Mouse (Mus musculus): ENCODE measurements around the gene Cysrt1.

Cysrt1 gene

DNA sequence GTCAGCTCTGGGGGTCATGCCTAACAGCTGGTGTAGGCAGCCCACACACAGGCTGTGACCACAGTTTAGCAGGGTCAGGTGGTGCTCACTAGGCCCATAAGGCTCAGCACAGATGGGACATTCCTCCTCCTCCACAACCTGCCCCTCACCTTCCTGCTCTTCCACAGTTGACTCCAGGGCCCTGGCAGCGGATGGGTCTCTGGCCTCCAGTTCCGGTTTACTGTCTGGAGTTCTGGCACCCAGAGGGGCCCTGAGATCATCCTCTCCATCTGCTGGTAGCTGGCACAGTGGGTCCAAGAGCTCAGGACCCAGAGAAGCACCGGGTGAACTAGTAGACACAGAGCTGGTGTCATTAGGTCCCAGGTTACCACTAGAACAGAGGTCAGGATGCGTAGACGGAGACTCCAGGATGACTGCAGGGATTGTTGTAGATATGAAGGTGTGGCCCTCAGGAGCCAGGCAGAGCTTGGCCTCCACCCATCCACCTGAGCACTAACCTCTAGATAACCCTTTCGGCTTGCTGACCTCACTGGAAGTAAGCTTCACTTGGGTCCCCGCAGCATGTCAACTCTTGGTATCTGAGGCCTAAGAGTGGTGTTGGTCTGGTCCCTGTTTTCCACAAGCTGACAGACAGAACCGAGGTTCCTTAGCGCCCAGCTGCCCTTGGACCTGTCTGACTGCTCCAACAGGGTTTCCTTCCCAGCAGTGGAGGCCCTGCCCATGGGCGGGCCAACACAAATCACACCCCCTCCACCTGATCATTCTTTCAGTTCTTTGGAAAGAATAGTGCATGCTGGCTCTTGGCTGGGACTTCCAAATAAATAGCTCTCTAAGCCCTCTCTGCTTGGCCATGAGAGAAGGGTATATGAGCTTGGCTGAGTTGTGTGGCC lies 4.2 kb upstream of the Cysrt1 start, which contains the start of gene AL732309.1:
TSS of gene AL732309.1 (minus strand) at position 681 of the 890 bp plus-strand sequence.
- Histone ChIP-seq H3K36me3 (ENCODE audit: insufficient read depth, low read length) (peaks cover 77% of the 10 kb centered on the region), H3K9me3 (ENCODE audit: low read length) (no peaks in the 10 kb centered on the region), H3K27me3 (ENCODE audit: insufficient read depth, low read length) (peaks cover 12% of the 10 kb centered on the region), H3K4me1 (replicated peaks; ENCODE audit: low read depth, low read length) (peaks cover 78% of the 10 kb centered on the region), H3K4me3 (replicated peaks; ENCODE audit: low read length) (no peak within 1 kb of the TSS; the same call in 1 of the 2 replicates)
- TF ChIP-seq NANOG (IDR thresholded peaks at IDR 0.05; ENCODE audit: borderline replicate concordance, low read length) (no peak), POU5F1 (IDR thresholded peaks at IDR 0.05; ENCODE audit: borderline replicate concordance, low read length) (no peak), CTCF (conservative IDR thresholded peaks at IDR 0.05; ENCODE audit: low read length) (no peak)

DNA sequence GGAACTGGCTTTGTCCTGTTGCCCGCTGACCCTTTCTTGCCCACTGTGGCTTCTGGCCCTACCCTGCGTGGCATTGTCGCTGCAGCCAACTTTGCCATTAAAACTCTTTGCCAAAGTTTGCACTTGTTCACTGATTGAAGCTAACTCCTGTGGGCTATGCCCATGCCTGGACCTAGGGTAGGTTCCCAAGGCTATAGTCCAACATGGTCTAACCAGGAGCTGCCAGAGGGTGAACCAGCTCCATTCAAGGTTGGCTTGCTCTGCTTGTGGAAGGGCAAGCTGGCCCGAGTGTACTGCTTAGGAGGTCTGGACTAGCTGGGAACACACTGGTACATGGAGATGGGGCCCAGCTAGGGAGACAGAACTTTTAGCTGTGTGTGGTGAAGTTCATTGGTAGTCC lies 1.9 kb upstream of the Cysrt1 start:
- H3K36me3 ChIP-seq (ENCODE audit: insufficient read depth, low read length): peaks cover 54% of the 10 kb centered on the region

DNA sequence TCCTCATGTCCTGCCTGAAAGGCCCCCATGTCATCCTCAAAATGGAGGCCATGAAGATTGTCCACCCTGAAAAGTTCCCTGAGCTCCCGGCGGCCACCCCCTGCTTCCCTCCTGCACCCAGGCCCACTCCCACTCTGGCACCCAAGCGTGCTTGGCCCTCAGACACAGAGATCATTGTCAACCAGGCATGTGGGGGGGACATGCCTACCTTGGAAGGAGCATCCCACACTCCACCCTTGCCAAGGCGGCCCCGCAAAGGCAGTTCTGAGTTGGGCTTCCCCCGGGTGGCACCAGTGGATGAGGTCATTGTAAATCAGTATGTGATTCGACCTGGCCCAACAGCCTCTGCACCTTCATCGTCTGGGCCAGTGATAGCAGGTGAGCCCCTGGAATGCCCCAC lies 1.1 kb upstream of the Cysrt1 start:
- peaks cover 15% of the 10 kb centered on the region for H3K27me3 ChIP-seq (ENCODE audit: insufficient read depth, low read length)
- H3K4me3 ChIP-seq (replicated peaks; ENCODE audit: low read length): peak overlapping the region; percentile 78; the same call in 1 of the 2 replicates
- no peaks in the 10 kb centered on the region for H3K9me3 ChIP-seq (ENCODE audit: low read length)
- H3K4me1 ChIP-seq (replicated peaks; ENCODE audit: low read depth, low read length): peaks cover 85% of the 10 kb centered on the region
- TF ChIP-seq POU5F1 (IDR thresholded peaks at IDR 0.05; ENCODE audit: borderline replicate concordance, low read length) (no peak), CTCF (conservative IDR thresholded peaks at IDR 0.05; ENCODE audit: low read length) (no peak), NANOG (IDR thresholded peaks at IDR 0.05; ENCODE audit: borderline replicate concordance, low read length) (no peak)
- peaks cover 46% of the 10 kb centered on the region for H3K36me3 ChIP-seq (ENCODE audit: insufficient read depth, low read length)

More for the DNA sequence above, 1.9 kb upstream of the Cysrt1 start:
- H3K4me1 ChIP-seq (replicated peaks; ENCODE audit: low read depth, low read length): peaks cover 86% of the 10 kb centered on the region
- TF ChIP-seq CTCF (conservative IDR thresholded peaks at IDR 0.05; ENCODE audit: low read length) (no peak), NANOG (IDR thresholded peaks at IDR 0.05; ENCODE audit: borderline replicate concordance, low read length) (no peak), POU5F1 (IDR thresholded peaks at IDR 0.05; ENCODE audit: borderline replicate concordance, low read length) (no peak)
- no peaks in the 10 kb centered on the region for H3K9me3 ChIP-seq (ENCODE audit: low read length)
- H3K4me3 ChIP-seq (replicated peaks; ENCODE audit: low read length): no peak overlapping the region
- peaks cover 15% of the 10 kb centered on the region for H3K27me3 ChIP-seq (ENCODE audit: insufficient read depth, low read length)

DNA sequence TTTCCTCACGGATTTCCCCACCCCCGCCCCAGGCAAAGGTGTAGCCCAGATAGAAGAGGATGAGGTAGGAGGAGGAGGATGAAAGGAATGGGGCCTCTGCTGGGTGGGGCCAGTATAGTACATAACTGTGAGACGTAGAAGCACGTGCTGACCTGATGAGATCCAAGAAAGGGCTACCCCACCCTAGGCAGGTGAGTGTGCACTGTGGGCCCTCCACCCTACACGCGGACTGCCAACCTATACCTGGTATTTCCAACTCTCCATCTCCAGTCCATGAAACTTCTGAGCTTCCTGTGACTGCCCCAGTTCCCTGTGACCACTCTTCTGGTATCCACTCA lies 845 bp downstream of the Cysrt1 start:
- Histone ChIP-seq H3K36me3 (ENCODE audit: insufficient read depth, low read length) (peaks cover 27% of the 10 kb centered on the region), H3K27me3 (ENCODE audit: insufficient read depth, low read length) (peaks cover 15% of the 10 kb centered on the region), H3K4me3 (replicated peaks; ENCODE audit: low read length) (peak overlapping the region; percentile 78), H3K9me3 (ENCODE audit: low read length) (no peaks in the 10 kb centered on the region), H3K4me1 (replicated peaks; ENCODE audit: low read depth, low read length) (peaks cover 85% of the 10 kb centered on the region)
- TF ChIP-seq NANOG (IDR thresholded peaks at IDR 0.05; ENCODE audit: borderline replicate concordance, low read length) (no peak), CTCF (conservative IDR thresholded peaks at IDR 0.05; ENCODE audit: low read length) (no peak), POU5F1 (IDR thresholded peaks at IDR 0.05; ENCODE audit: borderline replicate concordance, low read length) (no peak)

DNA sequence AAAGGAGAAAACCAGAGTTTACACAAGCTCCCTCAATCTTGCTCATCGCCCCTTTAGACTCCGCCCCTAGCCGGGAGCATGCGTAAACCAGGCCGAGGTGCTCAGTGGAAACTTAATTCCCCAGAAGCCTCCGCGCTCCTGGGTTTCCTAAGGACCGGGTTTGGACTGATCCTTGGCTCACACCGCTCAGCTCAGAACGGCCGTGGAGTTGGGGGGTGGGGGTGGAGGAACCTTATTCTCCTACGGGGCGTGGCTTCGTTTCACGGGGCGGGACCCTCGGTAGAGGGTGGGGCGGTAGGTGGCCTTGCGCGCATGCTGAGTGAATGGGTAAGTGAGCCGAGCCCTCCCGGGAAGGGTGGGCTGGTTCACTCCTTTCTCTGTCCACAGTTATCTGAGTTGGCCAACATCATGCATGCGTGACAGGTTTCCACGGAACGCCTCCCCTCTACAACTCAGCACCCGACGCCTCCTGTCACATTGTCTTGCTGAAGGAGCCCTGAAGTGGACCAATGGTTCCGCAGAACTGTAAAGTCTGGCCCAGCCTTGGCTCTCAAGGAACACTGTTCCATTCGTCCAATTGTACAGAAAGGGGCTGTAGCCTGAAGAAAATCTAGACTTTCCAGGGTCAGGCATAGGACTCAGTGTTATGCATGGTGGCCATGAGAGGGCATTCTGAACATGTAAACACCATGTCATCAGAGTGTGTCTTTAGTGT lies 1.4 kb downstream of the Cysrt1 start:
- H3K36me3 ChIP-seq (ENCODE audit: insufficient read depth, low read length): peaks cover 21% of the 10 kb centered on the region
- no peak for TF ChIP-seq POU5F1 (IDR thresholded peaks at IDR 0.05; ENCODE audit: borderline replicate concordance, low read length)
- no peak for TF ChIP-seq NANOG (IDR thresholded peaks at IDR 0.05; ENCODE audit: borderline replicate concordance, low read length)
- no peaks in the 10 kb centered on the region for H3K9me3 ChIP-seq (ENCODE audit: low read length)
- peaks cover 15% of the 10 kb centered on the region for H3K27me3 ChIP-seq (ENCODE audit: insufficient read depth, low read length)
- H3K4me3 ChIP-seq (replicated peaks; ENCODE audit: low read length): peak overlapping the region; percentile 78
- peaks cover 85% of the 10 kb centered on the region for H3K4me1 ChIP-seq (replicated peaks; ENCODE audit: low read depth, low read length)

DNA sequence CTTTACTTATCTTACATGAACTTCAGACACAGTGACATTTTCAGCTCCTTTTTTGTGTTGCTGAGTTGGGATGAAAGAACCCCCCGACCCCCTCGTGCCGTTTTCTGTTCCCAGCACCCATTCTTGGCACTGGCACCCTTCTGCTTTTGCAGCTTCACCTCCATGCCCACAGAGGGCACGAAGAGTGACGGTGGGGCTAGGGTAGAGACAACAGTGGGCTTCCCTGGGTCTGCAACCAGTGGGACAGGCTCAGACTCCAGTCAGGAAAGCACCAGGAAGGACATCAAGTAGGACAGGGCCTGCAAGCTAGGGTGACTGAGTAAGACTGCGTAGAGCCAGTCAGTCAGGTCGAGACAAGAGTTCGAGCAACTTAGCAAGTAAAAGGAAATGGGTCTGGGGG lies 1.9 kb downstream of the Cysrt1 start:
- TF ChIP-seq NANOG (IDR thresholded peaks at IDR 0.05; ENCODE audit: borderline replicate concordance, low read length): no peak
- TF ChIP-seq POU5F1 (IDR thresholded peaks at IDR 0.05; ENCODE audit: borderline replicate concordance, low read length): no peak
- no peak for TF ChIP-seq CTCF (conservative IDR thresholded peaks at IDR 0.05; ENCODE audit: low read length)
- Histone ChIP-seq H3K4me3 (replicated peaks; ENCODE audit: low read length) (peak overlapping the region; percentile 78), H3K36me3 (ENCODE audit: insufficient read depth, low read length) (peaks cover 16% of the 10 kb centered on the region), H3K27me3 (ENCODE audit: insufficient read depth, low read length) (peaks cover 17% of the 10 kb centered on the region), H3K4me1 (replicated peaks; ENCODE audit: low read depth, low read length) (peaks cover 85% of the 10 kb centered on the region), H3K9me3 (ENCODE audit: low read length) (no peaks in the 10 kb centered on the region)

DNA sequence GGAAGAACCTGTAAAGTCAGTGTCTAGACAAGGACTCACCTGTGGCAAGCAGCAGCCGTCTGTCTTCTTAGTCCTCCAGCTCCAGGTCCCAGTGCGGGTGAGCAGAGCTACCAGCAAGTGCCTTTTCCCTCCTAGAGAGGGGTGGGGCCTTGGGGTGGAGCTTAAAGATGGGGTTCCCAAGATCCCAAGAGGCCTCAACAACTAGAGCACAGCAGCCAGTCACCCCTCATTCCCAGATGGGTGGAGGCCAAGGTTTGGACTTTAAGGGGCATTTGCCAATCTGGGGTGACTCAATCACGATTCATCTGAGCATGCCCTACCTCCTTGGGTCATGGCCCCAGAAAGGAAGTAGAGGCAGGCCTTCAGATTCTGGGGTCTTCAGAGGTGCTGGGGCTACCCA lies 2.5 kb downstream of the Cysrt1 start:
- Histone ChIP-seq H3K4me3 (replicated peaks; ENCODE audit: low read length) (no peak overlapping the region), H3K9me3 (ENCODE audit: low read length) (no peaks in the 10 kb centered on the region), H3K27me3 (ENCODE audit: insufficient read depth, low read length) (peaks cover 17% of the 10 kb centered on the region), H3K4me1 (replicated peaks; ENCODE audit: low read depth, low read length) (peaks cover 88% of the 10 kb centered on the region), H3K36me3 (ENCODE audit: insufficient read depth, low read length) (peaks cover 10% of the 10 kb centered on the region)
- no peak for TF ChIP-seq CTCF (conservative IDR thresholded peaks at IDR 0.05; ENCODE audit: low read length)
- TF ChIP-seq POU5F1 (IDR thresholded peaks at IDR 0.05; ENCODE audit: borderline replicate concordance, low read length): no peak
- no peak for TF ChIP-seq NANOG (IDR thresholded peaks at IDR 0.05; ENCODE audit: borderline replicate concordance, low read length)

DNA sequence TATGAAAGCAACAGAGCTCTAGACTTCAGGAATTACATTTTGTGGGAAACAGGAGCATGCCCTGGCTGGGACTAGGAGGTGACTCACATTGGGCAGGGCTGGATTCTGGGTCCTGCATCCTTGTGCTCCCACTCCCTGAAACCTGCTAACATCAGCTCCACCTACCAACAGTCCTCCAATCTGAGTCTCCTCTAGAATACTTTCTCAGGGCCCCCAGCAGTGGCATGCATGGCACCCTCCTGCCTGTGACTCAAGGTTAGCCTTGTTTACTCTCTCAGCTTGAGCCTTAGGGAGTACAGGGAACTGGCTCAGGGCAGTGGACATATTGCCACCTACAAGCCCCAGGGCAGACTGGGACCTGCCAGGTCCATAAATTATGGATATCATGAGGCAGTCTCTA lies 4.1 kb downstream of the Cysrt1 start:
- TF ChIP-seq CTCF (conservative IDR thresholded peaks at IDR 0.05; ENCODE audit: low read length) (no peak), NANOG (IDR thresholded peaks at IDR 0.05; ENCODE audit: borderline replicate concordance, low read length) (no peak), POU5F1 (IDR thresholded peaks at IDR 0.05; ENCODE audit: borderline replicate concordance, low read length) (no peak)
- Histone ChIP-seq H3K4me3 (replicated peaks; ENCODE audit: low read length) (no peak overlapping the region), H3K4me1 (replicated peaks; ENCODE audit: low read depth, low read length) (peaks cover 85% of the 10 kb centered on the region), H3K9me3 (ENCODE audit: low read length) (no peaks in the 10 kb centered on the region), H3K36me3 (ENCODE audit: insufficient read depth, low read length) (no peaks in the 10 kb centered on the region), H3K27me3 (ENCODE audit: insufficient read depth, low read length) (peaks cover 21% of the 10 kb centered on the region)
